Mouse (Mus musculus): Measurements from ENCODE around the gene Exph5.

Exph5 gene

GRCm38 (mm10) chr9:53404050-53404752 is 102.7 kb downstream of the Exph5 start:
- no peak for DNase-seq (ENCODE audit: low read depth in 2 of 2, low spot score in 2 of 2)

DNA sequence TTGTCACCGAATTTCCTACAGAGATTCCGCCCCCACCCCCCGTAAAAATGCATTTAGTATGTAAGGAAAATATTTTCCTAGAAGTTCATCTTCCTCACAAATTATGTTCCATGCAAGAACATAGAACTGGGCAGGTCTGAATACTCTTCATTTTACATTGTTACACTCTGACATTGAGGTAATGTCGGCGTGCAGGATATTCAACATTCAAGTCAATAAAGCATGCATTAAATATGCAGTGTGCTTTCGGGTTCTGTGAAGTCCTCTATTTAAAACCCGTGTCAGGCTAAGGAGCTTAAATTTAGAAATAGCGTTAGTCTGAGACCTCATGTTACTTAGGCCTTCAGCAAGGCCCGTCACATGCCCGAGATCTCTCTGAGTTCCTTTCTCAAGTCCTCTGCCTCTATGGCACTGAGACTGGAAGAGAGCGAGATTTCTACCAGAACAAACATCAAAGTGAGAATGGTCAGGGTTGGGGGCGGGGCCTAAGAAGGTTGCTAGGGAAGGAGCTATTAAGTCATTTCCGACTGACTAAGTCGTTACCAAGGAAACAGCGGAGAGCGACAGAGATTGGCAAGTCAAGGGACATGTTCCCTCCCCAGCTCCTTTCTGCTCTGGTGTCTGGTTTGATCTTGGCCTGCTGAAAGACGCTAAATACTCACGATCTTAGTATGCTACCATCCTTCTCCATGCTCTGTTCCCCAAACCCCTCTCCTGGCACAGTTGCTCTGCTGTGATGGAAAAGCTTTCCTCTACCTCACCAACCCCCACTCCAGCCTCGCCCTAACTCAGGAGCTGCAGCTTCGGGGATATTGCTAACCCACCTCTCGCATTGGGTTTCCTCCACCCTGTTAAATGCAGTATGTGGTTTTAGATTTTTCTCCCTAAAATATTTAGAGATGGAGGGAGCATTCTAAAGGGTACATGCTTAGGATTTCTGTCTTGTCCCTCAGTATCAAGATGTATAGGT is 103.6 kb downstream of the Exph5 start:
- peak; percentile 73 to 82 for DNase-seq (ENCODE audit: low read depth in 2 of 2, low spot score in 2 of 2)

GRCm38 (mm10) chr9:53408548-53408947 is 107.1 kb downstream of the Exph5 start:
- no peak for DNase-seq (ENCODE audit: low read depth in 2 of 2, low spot score in 2 of 2)

- DNase-seq (ENCODE audit: low read depth in 2 of 2, low spot score in 2 of 2), result no peak
These were observed 107.5 kb downstream of the Exph5 start for GRCm38 (mm10) chr9:53408953-53409361.

DNA sequence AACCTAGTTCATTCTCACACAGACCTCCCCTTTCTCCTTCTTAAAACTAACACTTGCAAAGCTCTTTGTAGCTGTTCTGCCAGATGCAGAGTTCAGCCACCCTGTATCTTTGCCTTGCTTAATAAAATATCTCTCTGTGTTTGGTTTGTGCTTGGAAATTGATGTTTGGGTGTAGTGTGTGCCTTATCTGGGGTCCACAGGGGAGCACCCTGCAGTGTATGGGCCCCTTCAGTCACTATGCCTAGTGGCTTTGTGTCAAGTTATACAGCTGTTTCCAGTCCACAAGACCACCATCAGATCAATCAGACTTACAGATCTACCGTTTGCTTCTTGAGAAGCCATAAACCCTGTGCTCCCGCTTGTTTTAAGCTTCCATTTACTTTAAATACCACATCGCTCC is 108.0 kb downstream of the Exph5 start:
- no peak for DNase-seq (ENCODE audit: low read depth in 2 of 2, low spot score in 2 of 2)

- DNase-seq (ENCODE audit: low read depth in 2 of 2, low spot score in 2 of 2), result no peak
These were observed 120.8 kb downstream of the Exph5 start for GRCm38 (mm10) chr9:53422133-53422896.

GRCm38 (mm10) chr9:53426726-53427125 is 125.3 kb downstream of the Exph5 start:
- DNase-seq (ENCODE audit: low read depth in 2 of 2, low spot score in 2 of 2), result no peak

Measured in CD8-positive naive resting alpha-beta T cell, adult 2 months (primary cell).